Mouse (Mus musculus) ES-E14 (cell line): ENCODE measurements around the gene Larp4b. TPM values are rescaled to one million over a fixed set of nuclear protein-coding genes. Genes with fewer than 3 reads are reported as not detected.
A peak's percentile ranks its signal among the peaks of the same experiment; 100 is the strongest.

Experiments
- DNase-seq: peaks from one replicate; pipeline ENCODE4 v3.0.0-alpha.2; 2013; ENCODE audit warnings: low read depth, low spot score
- H3K27ac ChIP-seq: 2 replicates; pipeline ENCODE4 v1.5.1; 2012; ENCODE audit warnings: low read depth, mild to moderate bottlenecking, low read length, moderate library complexity, mixed read lengths; ENCODE audit not compliant: poor library complexity, insufficient read depth, severe bottlenecking
- H3K36me3 ChIP-seq: 2 replicates; pipeline ENCODE4 v1.6.1; 2012; ENCODE audit warnings: mild to moderate bottlenecking, low read length, moderate library complexity, mixed read lengths; ENCODE audit not compliant: control insufficient read depth, poor library complexity, insufficient read depth, severe bottlenecking
- H3K4me1 ChIP-seq, 2 experiments: fragments of 150-350 bp in 1 of 2; sonication (generic) in 1 of 2; 2 replicates each; pipeline ENCODE4 v1.6.1; 2012; ENCODE audit warnings: low read length in 2 of 2, mild to moderate bottlenecking in 1 of 2, mixed read lengths in 1 of 2; ENCODE audit not compliant: control insufficient read depth in 2 of 2, insufficient read depth in 2 of 2, poor library complexity in 1 of 2
- H3K4me3 ChIP-seq, 2 experiments: fragments of 150-350 bp in 1 of 2; sonication (generic) in 1 of 2; 2 replicates each; pipeline ENCODE4 v1.5.1; 2012; ENCODE audit warnings: low read length in 2 of 2, low read depth in 1 of 2, mild to moderate bottlenecking in 1 of 2, mixed read lengths in 1 of 2; ENCODE audit not compliant: insufficient read depth in 1 of 2, poor library complexity in 1 of 2, severe bottlenecking in 1 of 2
- H3K9ac ChIP-seq: 2 replicates; pipeline ENCODE4 v1.6.1; 2012; ENCODE audit warnings: low read depth, mild to moderate bottlenecking, low read length, mixed read lengths; ENCODE audit not compliant: poor library complexity, insufficient read depth, severe bottlenecking
- H3K9me3 ChIP-seq: fragments of 150-350 bp; sonication (generic); 2 replicates; pipeline ENCODE4 v1.6.1; 2012; ENCODE audit warnings: low read depth, mild to moderate bottlenecking, low read length; ENCODE audit not compliant: control insufficient read depth, insufficient read depth
- CHD2 ChIP-seq: IDR thresholded peaks from 2 replicates; pipeline ENCODE4 v1.6.1; 2014; ENCODE audit warnings: mild to moderate bottlenecking, low read depth, low read length, inconsistent platforms
- HCFC1 ChIP-seq: IDR thresholded peaks from 2 replicates; pipeline ENCODE4 v1.6.1; 2012; ENCODE audit warnings: low read length, inconsistent platforms, borderline replicate concordance; ENCODE audit not compliant: insufficient read depth
- MAFK ChIP-seq: IDR thresholded peaks from 2 replicates; pipeline ENCODE4 v1.6.1; 2014; ENCODE audit warnings: mild to moderate bottlenecking, low read depth, low read length, inconsistent platforms; ENCODE audit not compliant: insufficient read depth
- ZC3H11A ChIP-seq: IDR thresholded peaks from 2 replicates; pipeline ENCODE4 v1.6.1; 2012; ENCODE audit warnings: low read depth, mild to moderate bottlenecking, inconsistent platforms, low read length, borderline replicate concordance
- ZNF384 ChIP-seq: IDR thresholded peaks from 2 replicates; pipeline ENCODE4 v1.6.1; 2012; ENCODE audit warnings: low read depth, low read length, inconsistent platforms
- in situ Hi-C, 2 experiments: fragments of 600-800 bp; cut with MboI; formaldehyde crosslinking; loops; one replicate each; pipeline ENCODE4 v1.15.1; 2025; ENCODE audit warnings: low sequenced_read_pairs in 2 of 2, inconsistent platforms in 1 of 2; ENCODE audit not compliant: unreplicated experiment in 2 of 2
- total RNA-seq: library from RNA; depleted of rRNA; stranded (reverse); fragments of 300-350 nt; gene quantifications from 2 replicates; pipeline ENCODE4 v1.2.3, GENCODE M21; 2012

Larp4b gene
- total RNA-seq, 1 experiment, result 66.3 TPM

DNA sequence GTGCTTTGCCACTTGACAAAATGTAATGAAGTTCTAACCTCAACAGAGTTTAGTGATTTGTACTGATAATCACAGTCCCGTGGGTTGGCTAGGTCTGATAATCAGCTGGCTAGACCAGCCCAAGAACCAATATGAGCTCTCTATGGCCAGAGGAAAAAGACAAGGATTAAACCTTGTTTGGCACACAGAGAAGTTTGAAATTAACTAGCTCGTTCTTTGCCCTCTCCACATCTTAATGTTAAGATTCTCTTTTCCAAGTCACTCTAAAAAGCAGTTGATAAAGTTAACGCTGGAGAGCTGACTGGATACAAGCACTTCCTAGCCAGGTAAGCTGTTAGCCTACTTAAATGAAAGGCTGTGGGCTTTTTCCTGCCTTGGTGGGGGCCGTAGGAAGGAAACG lies 81.5 kb downstream of the Larp4b start:
- no peak overlapping the region for H3K27ac ChIP-seq
- no peak overlapping the region for H3K4me3 ChIP-seq
- H3K4me1 ChIP-seq, result peaks cover 0 to 3% of the 10 kb centered on the region in 2 experiments; a peak in 1 of 4 replicates
- TF ChIP-seq ZNF384 (no peak), ZC3H11A (no peak), HCFC1 (no peak), MAFK (no peak), CHD2 (no peak)
- in situ Hi-C loops, result loop anchor here in 1 of 2 experiments (25.0 kb wide), 2 partner anchors 287 to 462 kb away; no protein-coding TSS in a partner anchor
- no peak for DNase-seq
- no peaks in the 10 kb centered on the region for H3K9me3 ChIP-seq
- peaks cover 20% of the 10 kb centered on the region for H3K36me3 ChIP-seq
- no peak overlapping the region for H3K9ac ChIP-seq

- peaks cover 0 to 3% of the 10 kb centered on the region in 2 experiments; a peak in 1 of 4 replicates for H3K4me1 ChIP-seq
- in situ Hi-C loops, result loop anchor here in 1 of 2 experiments (25.0 kb wide), 2 partner anchors 284 to 459 kb away; no protein-coding TSS in a partner anchor
- peaks cover 5% of the 10 kb centered on the region for H3K36me3 ChIP-seq
- no peak overlapping the region for H3K27ac ChIP-seq
- no peak overlapping the region for H3K4me3 ChIP-seq
- H3K9me3 ChIP-seq, result no peaks in the 10 kb centered on the region
- DNase-seq, result no peak
- no peak overlapping the region for H3K9ac ChIP-seq
- TF ChIP-seq ZC3H11A (no peak), ZNF384 (no peak), HCFC1 (no peak), CHD2 (no peak), MAFK (no peak)
Observed at GRCm38 (mm10) chr13:9178270-9178669, 84.6 kb downstream of the Larp4b start.

GRCm38 (mm10) chr13:9178718-9179117 lies 85.0 kb downstream of the Larp4b start:
- TF ChIP-seq HCFC1, result no peak
- no peak for TF ChIP-seq MAFK
- TF ChIP-seq ZC3H11A, result no peak
- TF ChIP-seq CHD2, result no peak
- TF ChIP-seq ZNF384, result no peak
- no peak overlapping the region for H3K27ac ChIP-seq
- no peaks in the 10 kb centered on the region for H3K9me3 ChIP-seq
- in situ Hi-C loops, result loop anchor here in 1 of 2 experiments (25.0 kb wide), 2 partner anchors 284 to 459 kb away; no protein-coding TSS in a partner anchor
- H3K36me3 ChIP-seq, result peaks cover 5% of the 10 kb centered on the region; the same call in 1 of the 2 replicates
- DNase-seq, result no peak
- H3K4me1 ChIP-seq, result peaks cover 0 to 3% of the 10 kb centered on the region in 2 experiments; a peak in 1 of 4 replicates
- H3K4me3 ChIP-seq, result no peak overlapping the region
- H3K9ac ChIP-seq, result no peak overlapping the region

GRCm38 (mm10) chr13:9180221-9180620 lies 86.5 kb downstream of the Larp4b start:
- Histone ChIP-seq H3K4me1 (peaks cover 0 to 3% of the 10 kb centered on the region in 2 experiments; a peak in 1 of 4 replicates), H3K27ac (no peak overlapping the region), H3K9me3 (no peaks in the 10 kb centered on the region), H3K4me3 (peak overlapping the region in 1 of 2 experiments; percentile 2; a peak in 1 of 4 replicates), H3K36me3 (no peaks in the 10 kb centered on the region), H3K9ac (no peak overlapping the region)
- no peak for DNase-seq
- TF ChIP-seq HCFC1 (no peak), MAFK (no peak), ZNF384 (no peak), CHD2 (no peak), ZC3H11A (no peak)
- in situ Hi-C loops, result loop anchor here (5.0 to 25.0 kb wide), 5 partner anchors 282 to 667 kb away; no protein-coding TSS in a partner anchor
